In the genomic region with DNA sequence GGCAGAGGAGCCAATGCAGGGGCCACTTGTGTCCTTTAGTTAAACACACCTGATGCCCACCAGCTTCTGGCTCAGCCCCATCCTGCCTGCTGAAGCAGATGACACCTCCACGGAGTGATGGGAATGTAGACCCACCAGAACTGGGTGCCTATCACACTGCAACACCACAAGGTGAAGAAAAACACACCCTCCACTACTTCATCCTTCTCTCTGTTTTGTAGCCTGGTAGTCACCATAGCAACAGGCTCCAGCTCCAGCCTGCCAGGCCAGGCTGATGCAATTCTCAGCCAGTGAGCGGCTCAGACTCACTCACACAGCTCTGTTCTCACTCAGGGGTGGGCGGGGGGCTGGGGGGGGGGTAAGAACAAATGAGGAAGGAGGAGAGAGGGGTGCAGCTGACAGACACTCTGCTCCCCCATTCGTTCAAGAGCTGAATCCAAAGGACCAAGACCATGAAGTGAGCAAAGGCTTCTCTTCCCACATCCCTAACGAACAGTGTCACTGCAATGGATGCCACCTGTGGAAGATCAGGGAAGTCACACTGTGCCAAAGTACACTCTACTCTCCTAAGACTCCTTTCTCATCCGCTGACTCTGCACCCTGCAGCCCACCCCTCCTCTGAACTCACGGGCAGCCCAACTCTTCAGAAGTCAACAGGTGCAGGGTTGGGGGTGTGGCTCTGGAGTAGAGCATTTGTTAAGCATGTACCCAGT, we compare ENCODE assay signal across 9 mouse cellular contexts.
A peak's percentile ranks its signal among the peaks of the same experiment; 100 is the strongest.
DNase-seq lines count a peak whose midpoint lies in the region; ATAC-seq lines count a peak whose summit lies in the region.
"Had no signal": no experiment of that assay in that cellular context is flagged by ENCODE, and none has a peak within 500 bp of the region (broad histone marks: within the 10 kb centered on the region; RNA-seq: fewer than 3 reads in every experiment).

No protein-coding gene starts in this region.

- peak; percentile 73 for DNase-seq in layer of hippocampus, adult 11-12 months (ENCODE audit: low spot score)
- no peak for DNase-seq in layer of hippocampus, adult 9-10 months (ENCODE audit: low spot score)
- no peak for DNase-seq in embryonic facial prominence, embryonic 14.5 days (ENCODE audit: low spot score)
- DNase-seq in layer of hippocampus, postnatal 14 days (ENCODE audit: low spot score in 2 of 2) = peak; percentile 52 to 70
- peak; percentile 77 for DNase-seq in retina, postnatal 1 day
- DNase-seq in lung, postnatal 4 days = no peak
- DNase-seq: cerebellum, adult 8-10 months had no signal

- H3K4me1 ChIP-seq in embryonic facial prominence, embryonic 14.5 days (ENCODE audit: control insufficient read depth, insufficient read depth, low read length) = peaks cover 6% of the 10 kb centered on the region; the same call in 1 of the 2 replicates
- H3K4me1 ChIP-seq in intestine, embryonic 15.5 days (replicated peaks) = peaks cover 9% of the 10 kb centered on the region
- H3K4me1 ChIP-seq in intestine, embryonic 16.5 days (ENCODE audit: control insufficient read depth, insufficient read depth, low read length) = peaks cover 8% of the 10 kb centered on the region

- no peak overlapping the region for H3K9ac ChIP-seq in embryonic facial prominence, embryonic 14.5 days (ENCODE audit: low read depth, low read length)
- H3K9ac ChIP-seq in intestine, embryonic 15.5 days = no peak overlapping the region
- no peak overlapping the region for H3K9ac ChIP-seq in intestine, embryonic 16.5 days (ENCODE audit: low read depth, low read length)

- no peak overlapping the region for H3K27ac ChIP-seq in embryonic facial prominence, embryonic 14.5 days (replicated peaks; ENCODE audit: low read depth, low read length)
- no peak overlapping the region for H3K27ac ChIP-seq in intestine, embryonic 15.5 days
- no peak overlapping the region for H3K27ac ChIP-seq in intestine, embryonic 16.5 days (ENCODE audit: low read length)

- H3K4me3 ChIP-seq in embryonic facial prominence, embryonic 14.5 days (ENCODE audit: low read depth, low read length) = no peak overlapping the region
- no peak overlapping the region for H3K4me3 ChIP-seq in intestine, embryonic 15.5 days (replicated peaks)
- H3K4me3 ChIP-seq in intestine, embryonic 16.5 days (ENCODE audit: low read length) = no peak overlapping the region

- no peaks in the 10 kb centered on the region for H3K9me3 ChIP-seq in embryonic facial prominence, embryonic 14.5 days (ENCODE audit: control insufficient read depth, low read length)
- no peaks in the 10 kb centered on the region for H3K9me3 ChIP-seq in intestine, embryonic 15.5 days
- H3K9me3 ChIP-seq in intestine, embryonic 16.5 days (ENCODE audit: control insufficient read depth, low read length) = no peaks in the 10 kb centered on the region

- H3K36me3 ChIP-seq in embryonic facial prominence, embryonic 14.5 days (ENCODE audit: control insufficient read depth, insufficient read depth, low read length) = no peaks in the 10 kb centered on the region
- H3K36me3 ChIP-seq in intestine, embryonic 15.5 days = no peaks in the 10 kb centered on the region
- H3K36me3 ChIP-seq in intestine, embryonic 16.5 days (ENCODE audit: control insufficient read depth, insufficient read depth, low read length) = no peaks in the 10 kb centered on the region

- ATAC-seq in embryonic facial prominence, embryonic 14.5 days (ENCODE audit: low read depth) = peak; percentile 62; the same call in 1 of the 2 replicates
- no peak for ATAC-seq in intestine, embryonic 15.5 days
- no peak for ATAC-seq in intestine, embryonic 16.5 days

- no peaks in the 10 kb centered on the region for H3K27me3 ChIP-seq in embryonic facial prominence, embryonic 14.5 days (replicated peaks; ENCODE audit: control insufficient read depth, insufficient read depth, low read length)
- no peaks in the 10 kb centered on the region for H3K27me3 ChIP-seq in intestine, embryonic 15.5 days (replicated peaks)
- H3K27me3 ChIP-seq in intestine, embryonic 16.5 days (replicated peaks; ENCODE audit: control insufficient read depth, insufficient read depth, low read length) = no peaks in the 10 kb centered on the region

- no peak overlapping the region for H3K4me2 ChIP-seq in embryonic facial prominence, embryonic 14.5 days (ENCODE audit: low read depth, low read length)
- H3K4me2 ChIP-seq in intestine, embryonic 15.5 days (replicated peaks) = no peak overlapping the region
- H3K4me2 ChIP-seq in intestine, embryonic 16.5 days (ENCODE audit: low read depth, low read length) = no peak overlapping the region

- 54% methylated on average over 7 of the region's 7 CpGs for WGBS in embryonic facial prominence, embryonic 14.5 days
- WGBS in intestine, embryonic 15.5 days = 60% methylated on average over 7 of the region's 7 CpGs
- WGBS in intestine, embryonic 16.5 days = 58% methylated on average over 7 of the region's 7 CpGs

Comparison
In these comparisons a context has a peak if more than half of its experiments do, and no peak if none do; other contexts are left out.
1. DNase-seq: peak in layer of hippocampus, adult 11-12 months (single experiment), layer of hippocampus, postnatal 14 days (2 of 2) and retina, postnatal 1 day (single experiment); none in layer of hippocampus, adult 9-10 months (single experiment), embryonic facial prominence, embryonic 14.5 days (single experiment) and lung, postnatal 4 days (0 of 2).